Mouse (Mus musculus) erythroblast, adult 5-6 weeks (primary cell): Measurements from ENCODE around the gene Pacs1. TPM values are rescaled to one million over a fixed set of nuclear protein-coding genes. Genes with fewer than 3 reads are reported as not detected.
A peak's percentile ranks its signal among the peaks of the same experiment; 100 is the strongest.

Experiments used
- ATAC-seq: replicated peaks from 2 replicates; pipeline ENCODE4 v1.8.0; 2016; ENCODE audit warnings: moderate number of reproducible peaks, mild to moderate bottlenecking, moderate TSS enrichment, inconsistent platforms; ENCODE audit not compliant: poor library complexity, low FRiP score, severe bottlenecking
- total RNA-seq, 2 experiments: library from RNA; stranded (forward) in 1 of 2; stranded (reverse) in 1 of 2; fragments of 150-400 nt in 1 of 2; fragments of 200-764, 138-1000 nt in 1 of 2; gene quantifications; 2 replicates each; pipeline versions ENCODE4 v1.2.3 to v1.2.4; 2015 to 2017; ENCODE audit warnings: low replicate concordance in 2 of 2

Pacs1 gene
- total RNA-seq (2015; ENCODE audit: low replicate concordance): 7.7 and 8.1 TPM in 2 replicates
- 5.3 and 7.0 TPM in 2 replicates for total RNA-seq (2017; ENCODE audit: low replicate concordance)

- ATAC-seq: peak; percentile 73
These were observed at the start of gene Pacs1 for GRCm38 (mm10) chr19:5272801-5273733. Pacs1 (minus strand) TSS chr19:5273119.

DNA sequence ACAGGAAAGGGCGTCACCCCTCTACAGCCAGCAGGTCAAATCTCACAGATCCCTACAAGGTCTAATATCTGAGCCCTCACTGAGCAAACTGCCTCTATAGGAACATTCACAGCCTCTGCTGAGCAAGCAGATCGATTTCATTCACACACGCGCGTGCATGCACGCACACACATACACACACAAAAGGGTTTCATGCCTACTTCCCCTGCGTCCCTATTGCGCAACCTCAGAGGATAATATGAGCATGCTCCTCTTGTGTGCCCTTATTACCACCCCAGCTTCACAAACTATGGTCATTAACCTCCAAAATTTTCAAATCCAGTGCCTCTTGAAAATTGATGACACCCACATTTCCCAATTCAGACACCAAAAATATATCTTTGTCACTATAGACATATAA is 40.3 kb upstream of the Pacs1 start:
- no peak for ATAC-seq

- no peak for ATAC-seq
These were observed 36.1 kb upstream of the Pacs1 start for GRCm38 (mm10) chr19:5309025-5309424.

- no peak for ATAC-seq
These were observed 34.2 kb upstream of the Pacs1 start for GRCm38 (mm10) chr19:5306968-5307734.

GRCm38 (mm10) chr19:5306279-5306678 is 33.4 kb upstream of the Pacs1 start:
- no peak for ATAC-seq

GRCm38 (mm10) chr19:5302455-5302854 is 29.5 kb upstream of the Pacs1 start:
- ATAC-seq: no peak

- ATAC-seq: no peak
These were observed 27.7 kb upstream of the Pacs1 start for GRCm38 (mm10) chr19:5300588-5300987.

DNA sequence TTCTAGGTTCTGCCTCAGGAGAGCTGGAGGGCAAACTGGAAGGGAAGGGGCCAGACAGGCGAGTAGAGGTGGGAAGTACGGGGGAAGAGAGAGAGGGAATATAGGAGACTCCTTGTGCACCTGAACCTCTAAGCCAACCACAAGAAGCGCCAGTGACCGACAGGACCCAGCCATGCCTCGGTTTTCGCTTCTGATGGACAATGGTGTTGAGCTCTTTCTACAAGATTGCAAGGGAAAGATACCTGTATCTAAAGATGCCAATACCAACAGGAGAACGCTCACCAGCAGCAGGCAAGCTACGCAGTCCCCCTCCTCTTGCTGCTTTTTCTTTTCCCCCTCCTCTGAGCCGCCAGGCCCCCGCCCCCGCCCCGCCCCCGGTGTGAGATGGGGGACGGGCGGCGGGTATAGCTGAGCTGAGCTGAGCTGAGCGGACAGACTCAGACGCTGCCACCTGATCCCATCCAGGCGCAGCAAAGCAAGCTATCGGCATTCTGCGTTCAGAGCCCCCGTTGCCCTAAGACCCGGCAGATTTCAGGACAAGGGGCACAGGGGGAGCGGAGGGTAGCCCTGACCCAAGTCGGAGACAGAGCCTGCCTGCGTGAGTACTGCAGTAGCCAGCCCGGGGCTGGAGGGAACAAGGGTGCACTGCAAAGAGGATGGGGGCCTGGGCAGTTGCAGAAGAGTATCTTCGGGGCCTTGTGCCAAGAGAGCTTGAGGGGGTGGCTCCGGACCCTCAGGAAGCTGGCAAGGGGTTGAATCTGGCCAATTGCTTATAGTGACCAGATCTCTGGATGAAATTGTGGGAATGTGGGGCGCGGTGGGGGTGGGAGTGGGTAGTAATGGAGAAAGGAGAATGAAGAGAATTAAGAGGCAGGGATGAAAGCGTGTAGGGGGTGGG is 25.2 kb upstream of the Pacs1 start, which contains the start of gene Gal3st3:
Gene Gal3st3, plus strand, starts transcription at position 429 of the 898 bp plus-strand sequence.
- ATAC-seq: no peak

- ATAC-seq: no peak
These were observed 23.7 kb upstream of the Pacs1 start for GRCm38 (mm10) chr19:5296630-5297029.

DNA sequence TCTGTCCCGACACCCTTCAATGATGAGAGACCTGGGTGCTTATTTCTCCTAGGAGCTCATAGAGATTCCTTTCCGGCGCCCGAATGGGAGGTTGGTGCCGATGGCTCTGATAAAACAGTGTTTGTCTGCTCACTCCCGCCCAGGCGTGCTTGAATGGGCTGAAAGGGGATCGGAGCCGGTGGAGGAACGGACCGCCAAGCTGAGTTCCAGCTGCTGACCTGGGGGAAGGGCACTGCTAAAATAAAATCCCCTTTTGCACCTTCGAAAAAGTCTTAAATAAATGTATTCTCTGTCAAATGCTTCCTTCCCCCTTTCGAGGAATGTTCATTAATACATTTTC is 22.8 kb upstream of the Pacs1 start:
- ATAC-seq: peak; percentile 68

DNA sequence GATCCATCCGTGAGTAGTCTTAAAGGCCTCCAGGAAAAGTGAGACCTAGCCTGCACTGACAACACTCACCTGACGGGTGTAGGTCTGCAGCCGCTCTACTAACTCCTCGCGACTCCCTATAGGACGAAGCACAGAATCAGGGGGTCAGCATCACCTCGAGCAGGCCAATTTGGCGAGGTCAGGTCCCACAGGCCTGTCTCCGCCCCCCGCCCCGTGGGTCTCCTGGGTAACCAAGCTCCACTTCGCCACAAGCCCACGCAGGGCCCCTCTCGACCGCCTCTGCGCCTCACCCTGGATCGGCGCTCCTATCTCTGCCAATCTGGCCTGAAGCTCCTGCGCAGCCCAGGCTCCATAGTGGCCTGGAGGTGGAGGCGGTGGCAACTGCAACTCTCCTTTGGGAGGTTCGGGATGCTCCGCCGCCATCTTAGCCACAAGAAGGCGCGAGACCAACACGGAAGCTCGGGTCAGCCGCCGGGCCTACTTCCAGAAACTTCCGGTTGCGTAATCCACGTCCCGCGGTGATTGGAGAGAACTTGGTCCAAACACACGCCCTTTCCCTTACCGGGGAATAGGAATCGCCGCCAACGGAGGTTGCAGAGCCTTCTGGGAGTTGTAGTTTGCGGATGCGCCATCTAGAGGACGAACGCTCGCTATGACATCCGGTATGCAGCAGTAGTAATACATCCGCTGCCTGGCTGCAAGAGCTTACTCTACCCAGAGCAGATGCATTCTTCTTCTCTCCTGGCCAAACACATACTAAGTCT is 22.2 kb upstream of the Pacs1 start, which contains the start of gene Sf3b2:
Gene Sf3b2, minus strand, starts transcription at position 484 of the 764 bp plus-strand sequence.
- peak; percentile 98 for ATAC-seq

GRCm38 (mm10) chr19:5278381-5278780 is 5.5 kb upstream of the Pacs1 start:
- peak; percentile 54; the same call in 1 of the 2 replicates for ATAC-seq

- ATAC-seq: no peak
These were observed 4.2 kb upstream of the Pacs1 start for GRCm38 (mm10) chr19:5277140-5277539.

DNA sequence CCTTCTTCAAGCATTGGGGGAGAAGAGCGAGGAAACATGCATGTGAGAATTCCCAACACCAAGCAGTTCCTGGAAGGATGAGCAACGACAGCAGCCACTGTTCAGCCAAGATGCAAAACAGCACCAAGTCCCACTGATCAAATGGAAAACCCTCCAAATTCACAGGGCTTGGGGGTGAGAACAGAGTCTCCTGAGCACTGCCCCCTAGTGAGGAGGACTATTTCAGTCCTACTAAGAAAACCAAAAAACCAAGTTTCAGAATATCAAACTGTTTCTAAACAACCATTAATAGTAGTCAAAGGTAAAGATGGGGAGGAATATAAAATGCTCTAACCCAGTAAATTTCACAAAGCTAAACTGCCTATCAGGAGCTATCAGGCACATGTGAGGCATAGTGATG is 3.6 kb upstream of the Pacs1 start:
- no peak for ATAC-seq

GRCm38 (mm10) chr19:5275736-5276135 is 2.8 kb upstream of the Pacs1 start:
- ATAC-seq: no peak

- ATAC-seq: no peak
These were observed 1.7 kb upstream of the Pacs1 start for GRCm38 (mm10) chr19:5274641-5275040.

GRCm38 (mm10) chr19:5273916-5274315 is 997 bp upstream of the Pacs1 start:
- no peak for ATAC-seq

DNA sequence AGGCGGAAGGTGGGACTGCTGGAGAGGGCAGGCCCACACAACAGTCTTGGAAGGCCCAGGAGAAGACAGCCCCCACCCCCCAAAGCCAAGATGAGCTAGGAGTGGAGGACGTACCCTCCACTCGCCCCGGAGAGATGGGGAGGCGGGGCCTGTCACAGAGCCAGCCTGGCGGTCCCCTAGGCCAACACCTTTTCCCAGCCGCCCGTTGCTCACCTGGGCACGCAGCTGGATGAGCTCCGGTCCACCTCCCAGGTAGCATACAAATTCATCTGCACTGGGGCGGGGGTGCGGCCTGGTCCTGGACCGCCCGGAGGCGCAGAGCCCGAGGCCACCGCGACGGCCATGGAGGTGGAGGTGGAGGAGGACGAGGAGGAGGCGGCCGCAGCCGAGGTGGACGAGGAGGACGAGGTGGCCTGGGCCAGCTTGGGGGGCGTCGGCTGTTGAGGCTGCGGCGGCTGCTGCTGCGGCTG is 558 bp downstream of the Pacs1 start:
- ATAC-seq: peak; percentile 28

GRCm38 (mm10) chr19:5271430-5271829 is 1.5 kb downstream of the Pacs1 start:
- no peak for ATAC-seq
